Mouse (Mus musculus): ENCODE measurements around the gene Nudt3.

GRCm38 (mm10) chr17:27591826-27592564, 31.3 kb downstream of the Nudt3 start:
- TF ChIP-seq EP300 (optimal IDR thresholded peaks at IDR 0.05): no peak
- TF ChIP-seq CTCF (IDR thresholded peaks at IDR 0.05; ENCODE audit: low read depth): peak; percentile 54
